Mouse (Mus musculus) cortical plate, adult 2 months (tissue): Measurements from ENCODE around the gene Creld2.
A peak's percentile ranks its signal among the peaks of the same experiment; 100 is the strongest.

Experiments used
- CTCF ChIP-seq: fragments of 200-500 bp; IDR thresholded peaks from 2 replicates; pipeline ENCODE4 v1.5.1; 2011; ENCODE audit warnings: mild to moderate bottlenecking, control low read depth, low read length; ENCODE audit not compliant: insufficient read depth; ENCODE audit errors: extremely low read depth
- POLR2A ChIP-seq: fragments of 200-500 bp; IDR thresholded peaks from 2 replicates; pipeline ENCODE4 v1.6.1; 2011; ENCODE audit warnings: mild to moderate bottlenecking, low read length, control low read depth; ENCODE audit not compliant: insufficient read depth; ENCODE audit errors: extremely low read depth

DNA sequence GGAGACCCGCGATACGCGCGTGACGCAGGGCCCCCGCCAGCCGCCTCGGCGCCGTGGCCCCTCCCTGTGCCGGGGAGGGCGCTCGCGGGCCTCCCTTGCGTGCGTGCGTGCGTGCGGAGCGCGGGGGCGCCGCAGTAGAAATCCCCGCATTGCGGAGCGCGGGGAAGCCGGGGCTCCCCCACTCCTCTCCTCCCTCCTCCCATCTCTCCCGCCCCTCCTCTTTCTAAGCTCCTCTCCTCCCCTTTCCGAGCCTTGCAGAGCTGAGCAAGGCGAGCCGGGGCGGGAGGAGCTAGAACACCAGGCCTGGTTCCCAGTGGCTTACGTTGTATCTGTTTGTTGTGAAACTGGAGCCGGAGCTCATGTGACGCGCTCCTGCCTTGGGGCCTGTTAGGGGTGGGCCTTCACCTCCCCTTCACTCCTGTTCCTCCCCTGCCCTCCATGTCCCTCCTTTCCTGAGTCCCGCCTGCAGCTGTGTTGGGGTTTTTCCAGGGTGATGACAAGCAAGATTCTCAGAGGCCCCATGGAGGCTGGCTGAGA is 44.3 kb downstream of the Creld2 start:
- TF ChIP-seq POLR2A = peak; percentile 39; the same call in 1 of the 2 replicates
- no peak for TF ChIP-seq CTCF
